Mouse (Mus musculus) spleen, embryonic (tissue): ENCODE results near the gene Gm39566.

Experiments
- CTCF ChIA-PET: fragments of 350-600 bp; sonication (Branson Sonifier 250); formaldehyde crosslinking; loops from one replicate; lab custom pipeline; 2022; lab: Charles Lee

The Gm39566 gene

DNA sequence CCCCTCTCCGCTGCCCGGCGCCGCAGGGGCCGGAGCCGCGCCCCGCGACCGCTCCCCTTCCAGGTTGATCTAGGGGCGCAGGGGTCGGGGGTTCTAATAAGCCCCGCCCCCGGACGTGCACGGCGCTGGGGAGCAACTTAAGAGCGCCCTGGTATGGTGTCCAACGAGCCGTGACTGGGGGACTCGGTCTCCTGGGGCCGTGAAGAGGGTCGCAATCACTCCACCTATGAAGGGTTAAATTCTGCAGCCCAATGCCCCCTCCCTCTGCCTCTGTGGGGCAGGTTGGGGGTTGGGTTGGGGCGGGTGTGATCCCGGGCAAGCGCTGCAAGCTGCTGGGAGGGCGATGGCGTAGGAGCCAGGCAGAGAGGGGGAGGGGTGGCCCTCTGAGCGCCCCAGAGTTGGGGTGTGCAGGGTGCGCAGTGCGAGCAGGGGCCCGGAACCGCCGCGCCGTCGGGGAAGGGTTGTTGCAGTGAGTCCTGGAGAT, 48.9 kb downstream of the Gm39566 start:
- CTCF ChIA-PET, result no interaction called here

DNA sequence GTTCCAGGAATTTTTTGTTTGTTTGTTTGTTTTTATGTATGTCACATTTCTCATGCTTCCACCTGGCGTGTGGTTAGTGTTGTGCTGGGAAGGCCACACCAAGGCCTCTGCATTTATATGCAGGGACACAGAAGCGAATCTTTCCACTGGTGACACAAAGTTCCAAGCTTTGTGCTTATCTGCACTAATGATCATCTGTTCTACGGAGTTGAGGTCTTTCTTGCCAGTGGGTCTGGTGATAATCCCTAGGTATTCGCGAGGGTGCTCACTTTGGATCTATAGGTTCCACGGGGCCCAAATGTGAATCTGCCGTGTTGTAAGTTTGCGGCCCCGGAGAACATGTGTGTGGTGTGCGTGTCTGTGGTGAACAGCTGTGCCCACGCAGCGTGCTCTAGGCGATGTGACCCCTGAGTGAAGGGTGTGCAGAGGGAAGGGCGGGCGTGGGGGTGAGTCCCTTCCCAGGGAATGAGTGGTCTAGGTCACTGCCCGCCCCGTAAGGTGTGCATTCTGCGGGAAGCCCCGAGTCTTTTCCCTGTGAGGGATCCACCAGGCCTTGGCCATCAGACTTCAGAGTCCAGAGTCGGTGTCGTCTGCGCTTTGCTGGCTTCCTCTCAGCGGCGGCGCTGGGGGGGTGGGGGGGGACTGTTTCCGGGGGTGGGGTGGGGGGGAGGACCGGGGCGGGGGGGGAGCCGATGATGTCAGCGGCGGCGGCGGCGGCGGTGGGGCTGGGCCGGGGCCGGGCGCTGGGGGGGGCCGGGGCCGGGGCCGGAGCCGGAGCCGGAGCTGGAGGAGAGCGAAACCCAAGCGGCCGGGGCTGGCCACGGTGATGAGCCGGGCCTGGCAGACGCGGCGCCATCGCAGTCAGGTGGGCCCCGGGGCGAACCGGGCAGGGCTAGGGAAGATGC, 49.6 kb downstream of the Gm39566 start, which contains the start of gene Zbtb4:
TSS of gene Zbtb4 (plus strand) at position 692 of the 905 bp plus-strand sequence.
- CTCF ChIA-PET, result no interaction called here

DNA sequence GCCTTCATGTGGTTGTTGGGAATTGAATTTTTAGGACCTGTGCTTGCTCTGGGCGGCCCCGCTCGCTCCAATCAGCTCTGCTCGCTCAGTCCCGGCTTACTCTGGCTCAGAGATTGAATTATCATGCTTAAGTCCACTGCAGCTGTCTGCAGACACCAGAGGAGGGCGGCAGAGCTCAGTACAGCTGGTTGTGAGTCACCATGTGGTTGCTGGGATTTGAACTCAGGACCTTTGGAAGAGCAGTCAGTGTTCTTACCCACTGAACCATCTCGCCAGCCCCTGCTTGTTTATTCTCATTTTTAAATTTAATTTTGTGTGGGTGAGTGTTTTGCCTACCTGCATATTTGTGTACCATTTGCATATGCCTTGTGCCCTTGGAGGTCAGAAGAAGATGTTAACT, 51.5 kb downstream of the Gm39566 start:
- CTCF ChIA-PET, result no interaction called here

DNA sequence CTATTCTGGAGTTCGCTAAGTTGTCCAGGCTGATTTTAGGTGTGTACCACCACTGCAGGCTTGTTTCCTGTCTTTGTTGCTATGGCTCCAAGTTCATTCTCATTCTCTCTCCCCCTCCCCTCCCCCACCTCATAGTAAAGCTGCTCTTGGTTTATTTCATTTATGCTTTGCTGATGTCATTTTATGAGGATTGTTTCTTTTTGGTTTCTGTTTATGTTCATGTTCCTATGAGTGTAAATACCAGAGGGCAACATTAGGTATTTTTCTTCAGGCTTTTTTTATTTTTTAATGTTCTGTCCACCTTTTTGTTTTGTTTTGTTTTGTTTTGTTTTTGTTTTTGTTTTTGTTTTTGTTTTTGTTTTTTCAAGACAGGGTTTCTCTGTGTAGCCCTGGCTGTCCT, 53.2 kb downstream of the Gm39566 start, which contains the start of gene Slc35g3:
TSS of gene Slc35g3 (minus strand) at position 101 of the 400 bp plus-strand sequence.
- CTCF ChIA-PET, result no interaction called here
